Mouse (Mus musculus) gastrocnemius, postnatal 14 days (tissue): Measurements from ENCODE around the gene Ltn1. TPM values are rescaled to one million over a fixed set of nuclear protein-coding genes. Genes with fewer than 3 reads are reported as not detected.

ENCODE experiments used
- total RNA-seq, 2 experiments: library from RNA; stranded (reverse); gene quantifications; 2 replicates each; pipeline ENCODE4 v1.2.3; 2021

Ltn1 gene
- total RNA-seq, 2 experiments from 2014 or later, result 19.5 to 21.3 TPM

Other genes with a start within 250 kb of the Ltn1 start
- gene N6amt1, start 78.4 kb downstream of the Ltn1 start, total RNA-seq, result 10 to 100 TPM in 1 of 2 experiments, 1 to 10 TPM in 1; 9.5 to 10.3 TPM
- gene Rwdd2b, start 8.0 kb upstream of the Ltn1 start, total RNA-seq, result 1 to 10 TPM; 3.6 to 4.5 TPM
- gene Usp16, start 22.1 kb upstream of the Ltn1 start, total RNA-seq, result 10 to 100 TPM; 23.4 to 32.3 TPM
- gene Cct8, start 63.3 kb upstream of the Ltn1 start, total RNA-seq, result 100 to 1,000 TPM; 125 to 140 TPM
- gene Map3k7cl, start 120.7 kb upstream of the Ltn1 start, total RNA-seq, result 10 to 100 TPM; 26.9 to 27.6 TPM